In the genomic region with DNA sequence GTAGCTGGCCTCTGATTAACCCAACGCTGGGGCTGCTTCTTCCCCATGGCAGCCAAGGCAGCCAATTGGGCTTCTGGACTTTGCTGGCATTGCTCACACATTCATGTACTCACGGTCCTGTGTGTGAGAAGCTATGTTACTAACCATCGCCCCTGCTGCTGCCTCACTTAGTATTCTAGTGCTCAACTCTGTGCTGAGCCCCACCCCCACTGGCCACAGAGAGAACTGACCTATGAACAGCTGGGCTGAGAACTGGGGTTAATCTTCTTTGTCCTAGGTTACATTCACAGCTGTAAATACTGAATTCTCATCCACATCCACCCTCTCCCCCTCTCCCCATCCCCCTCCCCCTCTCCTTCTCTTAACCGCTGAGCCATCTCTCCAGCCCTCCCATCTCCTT, we compare ENCODE assay signal across 31 mouse cellular contexts. TPM values are rescaled to one million over a fixed set of nuclear protein-coding genes. Genes with fewer than 3 reads are reported as not detected.
A peak's percentile ranks its signal among the peaks of the same experiment; 100 is the strongest.
DNase-seq lines count a peak whose midpoint lies in the region; ATAC-seq and TF ChIP-seq lines count a peak whose summit lies in the region.
"Had no signal": no experiment of that assay in that cellular context is flagged by ENCODE, and none has a peak within 500 bp of the region (broad histone marks: within the 10 kb centered on the region; RNA-seq: fewer than 3 reads in every experiment).

No protein-coding gene starts in this region.

- no peak for ATAC-seq in hindbrain, embryonic 11.5 days (ENCODE audit: low FRiP score)
- ATAC-seq in hindbrain, embryonic 14.5 days (ENCODE audit: low FRiP score), result no peak
- ATAC-seq in midbrain, embryonic 14.5 days (ENCODE audit: low FRiP score, low TSS enrichment), result no peak
- no peak for ATAC-seq in liver, postnatal 0 days
- ATAC-seq: forebrain, embryonic 14.5 days; forebrain, postnatal 0 days; hindbrain, embryonic 16.5 days; intestine, embryonic 15.5 days; Patski had no signal

- no peaks in the 10 kb centered on the region for H3K36me3 ChIP-seq in hindbrain, embryonic 11.5 days (ENCODE audit: control insufficient read depth, insufficient read depth, low read length)
- no peaks in the 10 kb centered on the region for H3K36me3 ChIP-seq in hindbrain, embryonic 14.5 days (replicated peaks; ENCODE audit: control insufficient read depth, insufficient read depth)
- H3K36me3 ChIP-seq in midbrain, embryonic 10.5 days, result no peaks in the 10 kb centered on the region
- H3K36me3 ChIP-seq in midbrain, embryonic 14.5 days (ENCODE audit: control insufficient read depth, insufficient read depth, low read length), result no peaks in the 10 kb centered on the region
- H3K36me3 ChIP-seq in liver, postnatal 0 days (replicated peaks; ENCODE audit: insufficient read depth, low read length), result no peaks in the 10 kb centered on the region
- H3K36me3 ChIP-seq: embryonic facial prominence, embryonic 10.5 days; embryonic facial prominence, embryonic 13.5 days; G1E; intestine, embryonic 15.5 days had no signal

- H3K27ac ChIP-seq in hindbrain, embryonic 11.5 days (ENCODE audit: low read depth, low read length), result no peak overlapping the region
- no peak overlapping the region for H3K27ac ChIP-seq in hindbrain, embryonic 14.5 days
- peak overlapping the region; percentile 65 for H3K27ac ChIP-seq in midbrain, embryonic 10.5 days (replicated peaks)
- no peak overlapping the region for H3K27ac ChIP-seq in midbrain, embryonic 14.5 days (replicated peaks; ENCODE audit: low read depth, low read length)
- H3K27ac ChIP-seq in liver, postnatal 0 days (ENCODE audit: low read depth), result peak overlapping the region; percentile 98
- H3K27ac ChIP-seq: embryonic facial prominence, embryonic 10.5 days; embryonic facial prominence, embryonic 13.5 days; gastrocnemius, adult 2 months; intestine, embryonic 15.5 days had no signal

- H3K4me2 ChIP-seq in hindbrain, embryonic 11.5 days (replicated peaks; ENCODE audit: low read depth, low read length), result no peak overlapping the region
- H3K4me2 ChIP-seq in hindbrain, embryonic 14.5 days (replicated peaks), result no peak overlapping the region
- no peak overlapping the region for H3K4me2 ChIP-seq in midbrain, embryonic 14.5 days (ENCODE audit: low read length)
- no peak overlapping the region for H3K4me2 ChIP-seq in liver, postnatal 0 days (ENCODE audit: low read depth, low read length)
- H3K4me2 ChIP-seq: embryonic facial prominence, embryonic 13.5 days; heart, embryonic 11.5 days; intestine, embryonic 15.5 days had no signal

- no peaks in the 10 kb centered on the region for H3K9me3 ChIP-seq in hindbrain, embryonic 11.5 days (ENCODE audit: control insufficient read depth, low read length)
- no peaks in the 10 kb centered on the region for H3K9me3 ChIP-seq in hindbrain, embryonic 14.5 days (ENCODE audit: control insufficient read depth, low read length)
- no peaks in the 10 kb centered on the region for H3K9me3 ChIP-seq in midbrain, embryonic 10.5 days (replicated peaks)
- no peaks in the 10 kb centered on the region for H3K9me3 ChIP-seq in midbrain, embryonic 14.5 days (ENCODE audit: control insufficient read depth, low read length)
- H3K9me3 ChIP-seq in liver, postnatal 0 days (ENCODE audit: low read length), result no peaks in the 10 kb centered on the region
- H3K9me3 ChIP-seq: embryonic facial prominence, embryonic 10.5 days; embryonic facial prominence, embryonic 13.5 days; G1E; intestine, embryonic 15.5 days had no signal

- no peak for TF ChIP-seq CTCF in liver, postnatal 0 days (IDR thresholded peaks at IDR 0.05; ENCODE audit: low read depth)

- H3K4me1 ChIP-seq in hindbrain, embryonic 11.5 days (replicated peaks; ENCODE audit: control insufficient read depth, insufficient read depth, low read length), result no peaks in the 10 kb centered on the region
- H3K4me1 ChIP-seq in hindbrain, embryonic 14.5 days (replicated peaks; ENCODE audit: control insufficient read depth, insufficient read depth, low read length), result no peaks in the 10 kb centered on the region
- peaks cover 16% of the 10 kb centered on the region for H3K4me1 ChIP-seq in midbrain, embryonic 10.5 days
- H3K4me1 ChIP-seq in midbrain, embryonic 14.5 days (ENCODE audit: control insufficient read depth, insufficient read depth, low read length), result no peaks in the 10 kb centered on the region
- H3K4me1 ChIP-seq in liver, postnatal 0 days (ENCODE audit: insufficient read depth), result peaks cover 25% of the 10 kb centered on the region
- H3K4me1 ChIP-seq: embryonic facial prominence, embryonic 13.5 days; intestine, embryonic 15.5 days had no signal

- no peak overlapping the region for H3K4me3 ChIP-seq in hindbrain, embryonic 11.5 days (ENCODE audit: low read depth, low read length)
- no peak overlapping the region for H3K4me3 ChIP-seq in hindbrain, embryonic 14.5 days (replicated peaks; ENCODE audit: low read length)
- no peak overlapping the region for H3K4me3 ChIP-seq in midbrain, embryonic 10.5 days
- no peak overlapping the region for H3K4me3 ChIP-seq in midbrain, embryonic 14.5 days (replicated peaks; ENCODE audit: low read depth, low read length)
- H3K4me3 ChIP-seq in liver, postnatal 0 days (ENCODE audit: low read depth, low read length), result no peak overlapping the region
- H3K4me3 ChIP-seq: embryonic facial prominence, embryonic 10.5 days; embryonic facial prominence, embryonic 13.5 days; erythroblast, embryonic 14.5 days; gastrocnemius, adult 2 months; intestine, embryonic 15.5 days had no signal

- no peak overlapping the region for H3K9ac ChIP-seq in hindbrain, embryonic 11.5 days (ENCODE audit: low read depth, low read length)
- no peak overlapping the region for H3K9ac ChIP-seq in hindbrain, embryonic 14.5 days
- no peak overlapping the region for H3K9ac ChIP-seq in midbrain, embryonic 14.5 days (replicated peaks; ENCODE audit: low read length)
- no peak overlapping the region for H3K9ac ChIP-seq in liver, postnatal 0 days (replicated peaks)
- H3K9ac ChIP-seq: embryonic facial prominence, embryonic 13.5 days; forebrain, postnatal 0 days; intestine, embryonic 15.5 days had no signal

- WGBS in hindbrain, embryonic 11.5 days, result 62% methylated on average over 3 of the region's 4 CpGs
- 46% methylated on average over 4 of the region's 4 CpGs for WGBS in hindbrain, embryonic 14.5 days
- 55% methylated on average over 4 of the region's 4 CpGs for WGBS in midbrain, embryonic 10.5 days
- WGBS in midbrain, embryonic 14.5 days, result 41% methylated on average over 4 of the region's 4 CpGs
- 63% methylated on average over 4 of the region's 4 CpGs for WGBS in liver, postnatal 0 days (ENCODE audit: insufficient replicate concordance)

- H3K27me3 ChIP-seq in hindbrain, embryonic 11.5 days (ENCODE audit: control insufficient read depth, insufficient read depth, low read length), result no peaks in the 10 kb centered on the region
- no peaks in the 10 kb centered on the region for H3K27me3 ChIP-seq in hindbrain, embryonic 14.5 days (ENCODE audit: control insufficient read depth, insufficient read depth, low read length)
- H3K27me3 ChIP-seq in midbrain, embryonic 10.5 days (ENCODE audit: low read depth, poor library complexity, severe bottlenecking), result no peaks in the 10 kb centered on the region
- H3K27me3 ChIP-seq in midbrain, embryonic 14.5 days (ENCODE audit: control insufficient read depth, insufficient read depth, low read length), result no peaks in the 10 kb centered on the region
- no peaks in the 10 kb centered on the region for H3K27me3 ChIP-seq in liver, postnatal 0 days (ENCODE audit: insufficient read depth, low read length)
- H3K27me3 ChIP-seq: CH12.LX; embryonic facial prominence, embryonic 13.5 days; intestine, embryonic 15.5 days; Patski had no signal

- no peak for TF ChIP-seq EP300 in liver, postnatal 0 days (IDR thresholded peaks at IDR 0.05; ENCODE audit: low read depth)

- DNase-seq in embryo, embryonic 10.5 days (ENCODE audit: low spot score), result peak; percentile 13
- no peak for DNase-seq in embryo, embryonic 9.5 days (ENCODE audit: extremely low spot score)
- DNase-seq in hindbrain, embryonic 11.5 days (ENCODE audit: low spot score), result peak; percentile 23
- DNase-seq in hindbrain, embryonic 14.5 days (ENCODE audit: low spot score), result no peak
- DNase-seq in midbrain, embryonic 10.5 days (ENCODE audit: low spot score), result peak; percentile 23
- DNase-seq in midbrain, embryonic 14.5 days, result no peak
- DNase-seq in liver, postnatal 0 days, result no peak
- no peak for DNase-seq in kidney, adult 11 months
- DNase-seq: adrenal gland, adult 2 months; adrenal gland, postnatal 14 days; B cell, adult 2 months; cerebellum, adult 11 months; cerebellum, adult 2 months; cerebellum, adult 9-11 months; cerebellum, postnatal 25 days; forebrain, postnatal 0 days; gastrocnemius, adult 2 months; gastrocnemius, postnatal 14 days; heart, adult 11 months had no signal

RNA-seq across cellular contexts. Expression of a gene that starts 2.2 kb away (rescaled TPM):
- 0.11 TPM in 1 of 2 replicates, not detected in the other for polyA plus RNA-seq in hindbrain, embryonic 11.5 days (2014; fragmentation: Nextera tagmentation; extraction: Ambion mirVana)
- not detected in 2 replicates for polyA plus RNA-seq in hindbrain, embryonic 14.5 days (2014; fragmentation: Nextera tagmentation; extraction: Ambion mirVana)
- not detected in 2 replicates for polyA plus RNA-seq in midbrain, embryonic 10.5 days (2016; fragmentation: Nextera tagmentation; extraction: Ambion mirVana)
- polyA plus RNA-seq in midbrain, embryonic 14.5 days (2014; fragmentation: Nextera tagmentation; extraction: Ambion mirVana), result not detected in 2 replicates
- 25,564 and 27,060 TPM in 2 replicates for polyA plus RNA-seq in liver, postnatal 0 days (2015; fragmentation: Nextera tagmentation; extraction: Ambion mirVana)
- polyA plus RNA-seq: cerebellum, adult 2 months; embryonic facial prominence, embryonic 10.5 days; embryonic facial prominence, embryonic 13.5 days; forebrain, embryonic 14.5 days; forebrain, postnatal 0 days; hindbrain, embryonic 16.5 days; Patski had no signal

RNA-seq across cellular contexts. Expression of a gene that starts 29.3 kb away (rescaled TPM):
- polyA plus RNA-seq in hindbrain, embryonic 11.5 days (2014; fragmentation: Nextera tagmentation; extraction: Ambion mirVana), result not detected in 2 replicates
- polyA plus RNA-seq in hindbrain, embryonic 14.5 days (2014; fragmentation: Nextera tagmentation; extraction: Ambion mirVana), result not detected in 2 replicates
- polyA plus RNA-seq in midbrain, embryonic 10.5 days (2016; fragmentation: Nextera tagmentation; extraction: Ambion mirVana), result not detected in 2 replicates
- polyA plus RNA-seq in midbrain, embryonic 14.5 days (2014; fragmentation: Nextera tagmentation; extraction: Ambion mirVana), result not detected in 2 replicates
- 578 and 644 TPM in 2 replicates for polyA plus RNA-seq in liver, postnatal 0 days (2015; fragmentation: Nextera tagmentation; extraction: Ambion mirVana)
- polyA plus RNA-seq: cerebellum, adult 2 months; embryonic facial prominence, embryonic 10.5 days; erythroblast, embryonic 14.5 days; forebrain, embryonic 14.5 days; heart, embryonic 14.5 days; heart, postnatal 0 days; hindbrain, embryonic 16.5 days had no signal

RNA-seq across cellular contexts. Expression of a gene that starts 31.2 kb away (rescaled TPM):
- polyA plus RNA-seq in hindbrain, embryonic 11.5 days (2014; fragmentation: Nextera tagmentation; extraction: Ambion mirVana), result 115 and 116 TPM in 2 replicates
- polyA plus RNA-seq in hindbrain, embryonic 14.5 days (2014; fragmentation: Nextera tagmentation; extraction: Ambion mirVana), result 96.5 and 109 TPM in 2 replicates
- polyA plus RNA-seq in midbrain, embryonic 10.5 days (2016; fragmentation: Nextera tagmentation; extraction: Ambion mirVana), result 86.7 and 100 TPM in 2 replicates
- 73.0 and 89.5 TPM in 2 replicates for polyA plus RNA-seq in midbrain, embryonic 14.5 days (2014; fragmentation: Nextera tagmentation; extraction: Ambion mirVana)
- polyA plus RNA-seq in liver, postnatal 0 days (2015; fragmentation: Nextera tagmentation; extraction: Ambion mirVana), result 48.9 and 50.3 TPM in 2 replicates

RNA-seq across cellular contexts. Expression of a gene that starts 31.4 kb away (rescaled TPM):
- 33.6 and 36.1 TPM in 2 replicates for polyA plus RNA-seq in hindbrain, embryonic 11.5 days (2014; fragmentation: Nextera tagmentation; extraction: Ambion mirVana)
- 21.4 and 27.9 TPM in 2 replicates for polyA plus RNA-seq in hindbrain, embryonic 14.5 days (2014; fragmentation: Nextera tagmentation; extraction: Ambion mirVana)
- 34.8 and 39.1 TPM in 2 replicates for polyA plus RNA-seq in midbrain, embryonic 10.5 days (2016; fragmentation: Nextera tagmentation; extraction: Ambion mirVana)
- polyA plus RNA-seq in midbrain, embryonic 14.5 days (2014; fragmentation: Nextera tagmentation; extraction: Ambion mirVana), result 19.4 and 25.5 TPM in 2 replicates
- polyA plus RNA-seq in liver, postnatal 0 days (2015; fragmentation: Nextera tagmentation; extraction: Ambion mirVana), result 13.7 and 14.6 TPM in 2 replicates

Comparison
In these comparisons a context has a peak if more than half of its experiments do, and no peak if none do; other contexts are left out.
1. DNase-seq: peak in embryo, embryonic 10.5 days (single experiment), hindbrain, embryonic 11.5 days (single experiment) and midbrain, embryonic 10.5 days (single experiment); none in embryo, embryonic 9.5 days (single experiment), hindbrain, embryonic 14.5 days (single experiment), midbrain, embryonic 14.5 days (single experiment), liver, postnatal 0 days (single experiment) and kidney, adult 11 months (single experiment).
2. H3K27ac ChIP-seq: peak in midbrain, embryonic 10.5 days (single experiment) and liver, postnatal 0 days (single experiment); none in hindbrain, embryonic 11.5 days (single experiment), hindbrain, embryonic 14.5 days (single experiment) and midbrain, embryonic 14.5 days (single experiment).
3. RNA of a gene that starts 2.2 kb away (polyA plus RNA-seq): 25,564 to 27,060 TPM in liver, postnatal 0 days; not detected in midbrain, embryonic 10.5 days, not detected in hindbrain, embryonic 14.5 days, 0.11 TPM in hindbrain, embryonic 11.5 days and not detected in midbrain, embryonic 14.5 days; every median in the first group is over 1,000 times any median in the second.
4. RNA of a gene that starts 29.3 kb away (polyA plus RNA-seq): 578 to 644 TPM in liver, postnatal 0 days; not detected in hindbrain, embryonic 11.5 days, not detected in hindbrain, embryonic 14.5 days, not detected in midbrain, embryonic 10.5 days and not detected in midbrain, embryonic 14.5 days; every median in the first group is over 100 times any median in the second.